Mouse (Mus musculus) monocyte, adult 2 months (primary cell): ENCODE measurements around the gene Atg4d.
"Not testable (repeated sequence)": the region's sequence is repeated elsewhere in the genome, so short reads cannot be mapped to it uniquely, and the experiment has no call there.

Experiments
- DNase-seq, 2 experiments: peaks; one replicate each; pipeline ENCODE4 v3.0.0; 2022; ENCODE audit warnings: low spot score in 2 of 2, low read depth in 1 of 2

The Atg4d gene

DNA sequence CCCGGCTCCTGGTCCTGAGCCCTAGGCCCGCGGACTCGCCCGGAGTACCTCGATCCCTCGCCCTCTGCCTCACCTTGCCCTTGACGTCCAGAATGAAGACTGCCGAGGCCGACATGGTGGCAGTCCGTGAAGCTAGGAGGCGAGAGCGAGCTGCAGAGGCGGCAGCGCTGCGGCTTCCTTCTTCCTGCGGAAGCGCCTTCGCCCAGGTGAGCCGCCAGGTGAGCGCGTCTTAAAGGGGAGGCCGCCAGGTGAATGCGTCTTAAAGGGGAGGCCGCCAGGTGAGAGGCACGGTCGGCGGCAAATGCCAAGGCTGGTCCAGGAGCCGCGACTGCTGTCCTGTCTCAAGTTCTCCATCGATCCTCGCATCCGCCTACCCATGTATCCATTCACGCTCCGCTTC, 47.0 kb downstream of the Atg4d start, which contains the start of gene Ap1m2:
Ap1m2 (minus strand) TSS at position 204 of the 400 bp plus-strand sequence.
- DNase-seq = no peak

DNA sequence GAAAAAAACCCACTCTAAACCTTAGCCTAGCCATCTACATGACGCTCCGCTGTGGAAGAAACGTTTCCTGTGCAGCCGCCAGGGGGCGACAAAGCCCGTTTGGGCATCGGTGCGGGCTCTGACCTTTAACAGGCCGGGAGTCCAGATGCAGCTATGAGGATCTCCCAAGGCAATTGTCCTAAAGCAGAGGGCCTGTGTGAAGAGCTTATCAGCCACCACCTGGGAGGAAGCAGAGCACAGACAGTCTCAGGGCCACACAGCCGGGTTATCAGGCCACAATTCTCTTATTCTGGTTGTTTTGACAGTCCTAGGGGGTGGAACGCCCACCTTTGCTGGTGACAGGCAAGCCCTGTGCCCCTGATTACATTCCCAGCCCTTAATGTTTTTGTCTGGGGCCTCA, 48.3 kb downstream of the Atg4d start:
- peak; percentile 72 to 81 for DNase-seq

DNA sequence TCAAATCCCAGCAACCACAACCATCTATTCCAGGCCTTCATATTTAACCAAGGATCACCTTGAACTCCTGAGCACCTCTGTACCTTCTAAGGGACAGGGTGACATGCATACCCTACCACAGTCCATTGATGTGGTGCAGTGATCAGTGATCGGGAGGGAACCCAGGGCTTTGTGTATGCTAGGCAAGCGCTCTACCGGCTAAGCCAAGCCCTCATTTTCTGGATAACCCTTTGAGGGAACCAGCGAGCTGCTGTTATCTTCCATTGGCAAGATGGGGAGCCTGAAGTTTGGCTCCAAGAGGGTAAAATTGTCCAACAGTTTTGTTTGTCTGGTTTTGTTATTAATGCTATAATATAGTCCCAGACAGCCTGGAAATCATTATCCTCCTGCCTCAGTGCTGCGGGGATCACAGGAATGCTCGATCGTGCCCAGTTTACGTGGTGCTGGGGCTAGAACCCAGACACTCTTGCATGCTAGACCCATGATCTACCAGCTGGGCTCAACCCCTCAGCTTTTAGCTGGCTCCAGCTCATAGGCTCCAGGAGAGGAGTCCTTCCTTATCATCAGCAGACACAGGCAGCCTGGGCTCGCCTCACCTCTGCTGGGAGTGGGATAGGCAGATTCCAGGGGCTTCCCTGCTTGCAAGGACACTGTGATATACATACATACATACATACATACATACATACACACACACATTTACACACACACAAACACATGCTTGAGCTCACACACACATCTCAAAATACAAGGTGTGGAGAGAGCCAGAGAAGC, 49.5 kb downstream of the Atg4d start:
- DNase-seq = no peak

DNA sequence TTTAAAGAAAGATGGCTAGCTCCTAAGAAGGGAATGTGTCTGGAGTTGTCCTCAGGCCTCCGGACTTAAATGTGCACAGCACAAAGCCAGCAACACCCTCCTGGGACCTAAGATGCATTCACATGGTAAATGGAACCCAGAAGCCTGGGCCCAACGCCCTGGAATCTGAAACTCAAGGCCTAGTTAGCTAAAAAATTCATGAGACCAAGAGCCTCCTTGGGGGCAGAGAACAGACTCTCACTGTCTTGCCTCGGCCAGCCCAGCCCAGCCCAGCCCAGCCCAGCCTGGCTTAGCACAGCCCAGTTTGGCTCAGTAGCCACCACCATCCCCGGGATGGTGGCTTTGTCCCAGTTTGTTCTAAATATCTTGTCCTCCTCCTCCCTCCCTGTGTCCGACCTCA, 50.3 kb downstream of the Atg4d start:
- DNase-seq = no peak

DNA sequence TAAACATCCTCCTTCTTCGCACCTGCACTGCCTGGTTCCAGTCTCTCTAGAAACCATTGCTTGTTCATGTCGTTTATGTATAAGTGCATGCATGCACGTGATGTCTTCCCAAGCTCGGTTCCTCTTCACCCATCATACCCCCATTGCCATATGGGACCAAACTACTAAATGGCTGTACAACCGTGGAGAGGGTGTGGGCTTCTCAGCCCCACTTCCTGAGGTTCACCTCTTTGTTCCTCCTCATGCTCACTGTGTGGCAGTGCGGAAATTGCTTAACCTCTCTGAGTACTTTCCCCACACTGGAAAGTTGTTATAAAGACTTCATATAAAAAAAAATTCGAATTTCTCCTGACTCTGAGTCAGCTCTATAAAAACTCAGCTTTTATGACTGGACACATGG, 51.6 kb downstream of the Atg4d start:
- peak; percentile 34 for DNase-seq

DNA sequence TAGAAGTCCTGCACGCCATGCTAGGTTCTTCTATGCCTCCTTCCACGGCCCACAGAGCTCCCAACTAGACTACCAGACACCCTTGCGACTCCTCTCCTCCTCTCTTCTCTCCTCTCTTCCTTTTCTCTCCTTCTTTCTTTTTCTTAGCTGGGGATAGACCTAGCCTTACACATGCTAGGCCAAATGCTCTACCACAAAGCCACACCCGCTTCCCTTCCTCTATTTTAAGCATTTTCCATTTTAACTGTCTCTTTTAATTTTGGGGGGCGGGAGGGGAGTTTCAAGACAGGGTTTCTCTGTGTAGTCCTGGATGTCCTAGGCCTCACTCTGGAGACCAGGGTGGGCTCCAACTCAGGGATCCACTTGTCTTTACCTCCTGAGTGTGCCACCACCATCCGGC, 53.7 kb downstream of the Atg4d start:
- no peak for DNase-seq

DNA sequence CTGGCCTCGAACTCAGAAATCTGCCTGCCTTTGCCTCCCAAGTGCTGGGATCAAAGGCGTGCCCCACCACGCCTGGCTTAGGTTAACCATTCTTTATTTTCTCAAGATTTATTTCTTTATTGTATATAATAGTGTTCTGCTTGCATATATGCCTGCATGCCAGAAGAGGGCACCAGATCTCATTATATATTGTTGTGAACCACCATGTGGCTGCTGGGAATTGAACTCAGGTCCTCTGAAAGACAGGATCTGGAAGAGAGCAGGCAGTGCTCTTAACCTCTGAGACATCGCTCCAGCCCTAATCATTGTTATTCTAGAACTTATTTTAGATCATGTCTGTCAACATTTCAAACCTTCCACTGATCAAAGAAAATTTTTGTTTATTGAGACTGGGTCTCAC, 54.4 kb downstream of the Atg4d start:
- DNase-seq = no peak

DNA sequence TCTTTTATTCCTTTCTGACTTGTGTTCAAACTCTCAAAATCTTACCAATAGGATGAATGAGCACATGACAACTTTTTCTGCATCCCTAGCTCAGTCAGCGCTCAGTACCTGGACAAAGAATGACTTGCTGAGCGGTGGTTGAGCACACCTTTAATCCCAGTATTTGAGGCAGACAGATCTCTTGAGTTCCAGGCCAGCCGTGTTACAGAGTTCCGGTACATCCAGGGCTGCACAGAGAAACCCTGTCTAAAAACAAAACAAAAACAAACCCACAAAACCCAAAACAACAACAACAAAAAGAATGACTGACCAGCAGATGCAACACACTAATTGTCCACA, 55.2 kb downstream of the Atg4d start:
- no peak for DNase-seq

DNA sequence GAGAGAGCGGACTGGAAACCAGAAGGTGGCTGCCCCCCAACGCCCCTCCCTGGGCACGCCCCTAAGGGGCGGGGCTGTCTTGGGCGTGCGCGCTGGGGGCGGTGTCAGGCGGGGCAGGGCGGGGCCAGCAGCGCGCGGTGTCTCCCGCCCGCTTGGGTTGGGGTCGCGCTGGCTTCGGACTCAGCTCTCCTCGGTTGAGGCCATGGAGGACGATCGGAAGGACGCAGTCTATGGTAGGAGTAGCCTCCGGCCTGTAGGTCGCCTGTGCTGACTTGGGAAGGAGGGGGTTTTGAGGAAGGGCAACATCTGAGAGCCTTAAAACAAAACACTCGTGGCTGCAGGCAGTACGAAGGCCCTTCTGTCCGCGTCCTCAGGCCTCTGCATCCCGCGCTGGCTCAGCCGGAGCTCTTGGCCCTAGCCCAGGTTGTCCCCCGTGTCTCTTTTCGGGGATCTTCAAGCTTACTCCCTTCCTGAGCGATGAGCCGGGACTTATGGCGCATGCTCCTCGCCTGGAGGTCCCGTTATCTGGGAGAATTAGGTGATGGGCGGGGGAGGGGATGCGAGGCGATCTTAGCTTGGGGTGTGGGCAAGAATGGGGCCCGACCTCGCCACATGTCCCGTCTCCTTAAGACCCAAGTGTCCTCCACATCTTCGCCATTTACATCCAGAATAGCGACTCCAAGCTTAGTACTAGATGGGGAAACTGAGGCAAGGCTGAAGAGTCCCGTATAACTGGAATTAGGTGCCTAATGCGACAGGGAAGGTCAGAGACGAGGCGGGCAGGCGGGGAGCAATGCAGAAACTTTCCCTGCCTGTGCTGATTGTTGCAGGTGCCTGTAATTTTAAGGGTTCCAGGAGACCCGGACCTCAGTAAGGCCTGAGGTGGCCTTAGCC, 55.8 kb downstream of the Atg4d start, which contains the start of gene Slc44a2:
Slc44a2 (plus strand) TSS at position 80 of the 894 bp plus-strand sequence.
- peak; percentile 52 to 83 for DNase-seq

DNA sequence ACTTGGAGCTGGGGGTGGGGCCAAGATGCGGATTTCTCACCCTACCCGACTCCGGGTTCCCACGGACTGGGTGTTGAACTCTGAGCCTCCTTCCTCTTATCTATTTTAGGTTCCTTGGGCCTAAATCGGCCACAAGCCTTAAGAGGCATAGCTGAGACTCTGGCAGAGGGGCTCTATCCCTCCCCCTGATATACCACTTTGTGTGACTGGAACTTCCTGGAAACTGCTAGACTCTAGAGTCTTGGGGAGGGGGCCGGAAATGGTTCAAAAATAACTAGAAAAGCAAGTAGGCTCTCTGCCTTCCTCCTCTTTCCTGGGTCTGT, 56.4 kb downstream of the Atg4d start:
- DNase-seq = peak; percentile 36 to 71

DNA sequence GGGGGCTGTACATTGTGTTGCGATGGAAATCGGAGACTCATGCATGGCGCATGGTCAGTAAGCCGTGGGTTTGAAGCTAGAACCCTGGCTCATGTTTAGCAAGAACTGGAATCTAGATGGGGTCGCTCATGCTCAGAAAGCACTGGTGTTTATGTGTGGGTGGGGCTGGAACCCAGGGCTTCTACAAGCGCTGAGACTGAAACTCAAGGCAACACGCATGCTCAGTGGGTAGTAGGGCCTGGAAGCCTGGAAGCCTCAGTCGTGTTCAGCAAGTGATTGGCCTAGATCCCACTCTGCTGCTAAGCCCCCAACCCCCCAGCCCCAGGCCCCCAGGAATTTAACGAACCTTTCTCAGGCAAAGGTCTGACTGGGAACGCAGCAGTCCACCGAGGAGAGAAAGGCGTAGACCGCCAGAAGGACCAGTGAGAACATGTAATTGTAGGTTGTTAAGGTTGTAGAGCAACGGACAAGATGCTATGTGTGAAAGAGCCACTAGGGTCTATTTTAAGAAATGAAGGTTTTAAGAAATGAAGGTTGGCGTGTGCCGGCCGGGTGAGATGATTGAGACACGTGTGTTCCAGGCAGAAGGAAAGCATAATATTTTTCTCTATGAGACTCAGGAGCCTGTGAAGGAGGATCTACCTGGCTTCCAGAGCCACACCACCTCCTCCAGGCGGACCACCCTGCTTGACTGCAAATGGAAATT, 57.3 kb downstream of the Atg4d start:
- DNase-seq = no peak

DNA sequence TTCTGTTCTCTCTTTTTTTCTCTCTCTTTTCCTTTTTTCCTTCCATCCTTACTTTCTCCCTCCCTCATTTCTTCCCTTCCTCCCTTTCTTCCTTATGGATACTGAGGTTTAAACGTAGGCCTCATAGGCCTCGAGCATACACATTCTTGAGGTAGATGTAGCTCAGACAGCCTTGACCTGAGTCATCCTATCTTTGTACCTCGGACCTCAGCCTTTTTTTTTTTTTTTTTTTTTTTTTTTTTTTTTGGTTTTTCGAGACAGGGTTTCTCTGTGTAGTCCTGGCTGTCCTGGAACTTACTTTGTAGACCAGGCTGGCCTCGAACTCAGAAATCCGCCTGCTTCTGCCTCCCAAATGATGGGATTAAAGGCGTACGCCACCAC, 57.8 kb downstream of the Atg4d start:
- DNase-seq = not testable (repeated sequence)

DNA sequence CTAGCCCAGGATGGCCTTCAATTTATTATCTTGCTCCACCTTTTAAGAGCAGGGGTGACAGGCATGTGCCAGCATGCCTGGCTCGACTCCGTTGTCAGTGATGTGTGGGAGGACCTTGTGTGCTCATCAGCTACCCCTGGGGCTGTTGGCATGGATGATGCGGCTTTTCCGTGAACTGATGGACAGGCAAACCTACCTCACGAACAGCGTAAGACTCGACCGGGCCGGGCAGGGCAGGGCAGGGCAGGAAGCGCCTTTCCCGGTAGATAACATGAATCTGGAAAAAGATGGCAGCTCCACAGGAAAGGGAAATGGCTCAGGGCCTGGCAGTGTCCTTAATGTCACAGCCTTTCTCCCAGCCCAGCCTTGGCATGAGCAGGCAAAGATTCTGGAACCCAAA, 59.2 kb downstream of the Atg4d start:
- no peak for DNase-seq
